Mouse (Mus musculus) hindbrain, embryonic 16.5 days (tissue): ENCODE data around the gene Cfap299. TPM values are rescaled to one million over a fixed set of nuclear protein-coding genes. Genes with fewer than 3 reads are reported as not detected.

Source experiments
- ATAC-seq: fragments of 200-750 bp; cut with Nextera tagmentation; 2 replicates; pipeline ENCODE4 v1.8.0; 2017; ENCODE audit warnings: moderate TSS enrichment, moderate library complexity
- H3K27ac ChIP-seq: fragments of 300-500 bp; sonication (generic); 2 replicates; pipeline ENCODE4 v1.5.1; 2014; ENCODE audit warnings: low read depth, mild to moderate bottlenecking, control low read depth, low read length, moderate library complexity
- H3K27me3 ChIP-seq: fragments of 300-500 bp; sonication (generic); replicated peaks from 2 replicates; pipeline ENCODE4 v1.6.1; 2014; ENCODE audit warnings: low read length; ENCODE audit not compliant: control insufficient read depth, insufficient read depth
- H3K36me3 ChIP-seq: fragments of 300-500 bp; sonication (generic); 2 replicates; pipeline ENCODE4 v1.6.1; 2014; ENCODE audit warnings: mild to moderate bottlenecking, low read length, moderate library complexity, mixed read lengths; ENCODE audit not compliant: control insufficient read depth, insufficient read depth
- H3K4me1 ChIP-seq: fragments of 300-500 bp; sonication (generic); 2 replicates; pipeline ENCODE4 v1.6.1; 2014; ENCODE audit warnings: low read depth, low read length; ENCODE audit not compliant: control insufficient read depth, insufficient read depth
- H3K4me2 ChIP-seq: fragments of 300-500 bp; sonication (generic); 2 replicates; pipeline ENCODE4 v1.6.1; 2014; ENCODE audit warnings: mild to moderate bottlenecking, low read length, control low read depth, moderate library complexity
- H3K4me3 ChIP-seq: fragments of 300-500 bp; sonication (generic); 2 replicates; pipeline ENCODE4 v1.5.1; 2014; ENCODE audit warnings: mild to moderate bottlenecking, low read length, control low read depth, moderate library complexity
- H3K9ac ChIP-seq: fragments of 300-500 bp; sonication (generic); 2 replicates; pipeline ENCODE4 v1.6.1; 2014; ENCODE audit warnings: low read depth, mild to moderate bottlenecking, control low read depth, low read length, moderate library complexity
- H3K9me3 ChIP-seq: fragments of 300-500 bp; sonication (generic); 2 replicates; pipeline ENCODE4 v1.6.1; 2014; ENCODE audit warnings: mild to moderate bottlenecking, low read length, moderate library complexity; ENCODE audit not compliant: control insufficient read depth
- whole genome bisulfite sequencing: fragments of 180-500 bp; shearing (Covaris S2); extraction: QIAGEN DNeasy Blood & Tissue Kit; methylation state at CpG from one replicate; pipeline ENCODE4 v1.1.7; 2014; 5-methylcytosine and 5-hydroxymethylcytosine counted together
- polyA plus RNA-seq: library from polyadenylated mRNA; unstranded; fragments of >200 nt; fragmentation: Nextera tagmentation; extraction: Ambion mirVana; gene quantifications from 2 replicates; pipeline ENCODE4 v1.2.1, GENCODE M21; 2015

Gene Cfap299
- polyA plus RNA-seq, 1 experiment from 2014 or later: 2.1 TPM

GRCm38 (mm10) chr5:98790894-98791607, 461.9 kb downstream of the Cfap299 start:
- Histone ChIP-seq H3K9ac (no peak overlapping the region), H3K4me1 (no peaks in the 10 kb centered on the region), H3K9me3 (no peaks in the 10 kb centered on the region), H3K27ac (no peak overlapping the region), H3K27me3 (no peaks in the 10 kb centered on the region), H3K4me3 (no peak overlapping the region), H3K36me3 (no peaks in the 10 kb centered on the region), H3K4me2 (no peak overlapping the region)
- WGBS: 70% methylated on average over 7 of the region's 7 CpGs
- ATAC-seq: no peak

GRCm38 (mm10) chr5:98801495-98801894, 472.4 kb downstream of the Cfap299 start:
- no peak overlapping the region for H3K27ac ChIP-seq
- H3K4me2 ChIP-seq: no peak overlapping the region
- no peaks in the 10 kb centered on the region for H3K9me3 ChIP-seq
- WGBS: 42% methylated on average over 5 of the region's 5 CpGs
- H3K36me3 ChIP-seq: no peaks in the 10 kb centered on the region
- no peak for ATAC-seq
- no peak overlapping the region for H3K9ac ChIP-seq
- no peaks in the 10 kb centered on the region for H3K27me3 ChIP-seq
- H3K4me3 ChIP-seq: no peak overlapping the region
- no peaks in the 10 kb centered on the region for H3K4me1 ChIP-seq

GRCm38 (mm10) chr5:98804761-98805160, 475.7 kb downstream of the Cfap299 start:
- Histone ChIP-seq H3K27me3 (no peaks in the 10 kb centered on the region), H3K4me1 (no peaks in the 10 kb centered on the region), H3K9me3 (no peaks in the 10 kb centered on the region), H3K36me3 (no peaks in the 10 kb centered on the region), H3K4me3 (no peak overlapping the region), H3K4me2 (no peak overlapping the region), H3K27ac (no peak overlapping the region), H3K9ac (no peak overlapping the region)
- WGBS: 84% methylated on average over 6 of the region's 6 CpGs
- ATAC-seq: no peak

- Histone ChIP-seq H3K4me2 (no peak overlapping the region), H3K27ac (no peak overlapping the region), H3K4me1 (no peaks in the 10 kb centered on the region), H3K36me3 (no peaks in the 10 kb centered on the region), H3K27me3 (no peaks in the 10 kb centered on the region), H3K9ac (no peak overlapping the region), H3K4me3 (no peak overlapping the region), H3K9me3 (no peaks in the 10 kb centered on the region)
- 96% methylated on average over 4 of the region's 4 CpGs for WGBS
- ATAC-seq: no peak
Observed at GRCm38 (mm10) chr5:98806492-98806891, 477.4 kb downstream of the Cfap299 start.

GRCm38 (mm10) chr5:98807022-98807421, 477.9 kb downstream of the Cfap299 start:
- Histone ChIP-seq H3K4me3 (no peak overlapping the region), H3K4me1 (no peaks in the 10 kb centered on the region), H3K36me3 (no peaks in the 10 kb centered on the region), H3K27ac (no peak overlapping the region), H3K4me2 (no peak overlapping the region), H3K27me3 (no peaks in the 10 kb centered on the region), H3K9me3 (no peaks in the 10 kb centered on the region), H3K9ac (no peak overlapping the region)
- no peak for ATAC-seq
- 81% methylated on average over 7 of the region's 7 CpGs for WGBS

GRCm38 (mm10) chr5:98807953-98808352, 478.8 kb downstream of the Cfap299 start:
- Histone ChIP-seq H3K4me3 (no peak overlapping the region), H3K27me3 (no peaks in the 10 kb centered on the region), H3K9me3 (no peaks in the 10 kb centered on the region), H3K9ac (no peak overlapping the region), H3K27ac (no peak overlapping the region), H3K36me3 (no peaks in the 10 kb centered on the region), H3K4me1 (no peaks in the 10 kb centered on the region), H3K4me2 (no peak overlapping the region)
- WGBS: 38% methylated on average over 9 of the region's 9 CpGs
- ATAC-seq: no peak

GRCm38 (mm10) chr5:98812380-98812779, 483.3 kb downstream of the Cfap299 start:
- no peaks in the 10 kb centered on the region for H3K27me3 ChIP-seq
- H3K4me3 ChIP-seq: no peak overlapping the region
- H3K4me2 ChIP-seq: no peak overlapping the region
- 90% methylated on average over 1 of the region's 1 CpGs for WGBS
- ATAC-seq: no peak
- no peaks in the 10 kb centered on the region for H3K9me3 ChIP-seq
- H3K4me1 ChIP-seq: no peaks in the 10 kb centered on the region
- no peaks in the 10 kb centered on the region for H3K36me3 ChIP-seq
- no peak overlapping the region for H3K9ac ChIP-seq
- no peak overlapping the region for H3K27ac ChIP-seq

- Histone ChIP-seq H3K4me1 (no peaks in the 10 kb centered on the region), H3K4me2 (no peak overlapping the region), H3K27ac (no peak overlapping the region), H3K4me3 (no peak overlapping the region), H3K36me3 (no peaks in the 10 kb centered on the region), H3K9me3 (no peaks in the 10 kb centered on the region), H3K27me3 (no peaks in the 10 kb centered on the region), H3K9ac (no peak overlapping the region)
- no peak for ATAC-seq
- 86% methylated on average over 1 of the region's 1 CpGs for WGBS
Observed at GRCm38 (mm10) chr5:98815269-98815668, 486.2 kb downstream of the Cfap299 start.

- 78% methylated on average over 9 of the region's 9 CpGs for WGBS
- Histone ChIP-seq H3K36me3 (no peaks in the 10 kb centered on the region), H3K4me1 (no peaks in the 10 kb centered on the region), H3K27ac (no peak overlapping the region), H3K27me3 (no peaks in the 10 kb centered on the region), H3K9me3 (no peaks in the 10 kb centered on the region), H3K4me2 (no peak overlapping the region), H3K4me3 (no peak overlapping the region), H3K9ac (no peak overlapping the region)
- ATAC-seq: no peak
Observed at GRCm38 (mm10) chr5:98833760-98834159, 504.7 kb downstream of the Cfap299 start.
